Mouse (Mus musculus): Measurements from ENCODE around the gene Sycn.

- no peak for TF ChIP-seq CTCF (IDR thresholded peaks at IDR 0.05; ENCODE audit: control insufficient read depth, insufficient read depth, low read length)
- TF ChIP-seq POLR2A (IDR thresholded peaks at IDR 0.05; ENCODE audit: borderline replicate concordance, control insufficient read depth, low read depth, low read length), result no peak
Observed at GRCm38 (mm10) chr7:28576271-28576914, 35.7 kb downstream of the Sycn start.

Data from bone marrow, adult 2 months (tissue).